Mouse (Mus musculus): ENCODE measurements at regions not wholly inside any gene's neighbourhood (a gene's known extent, or its start where the extent isn't known, plus 50 kb on each side); places are given as distances from the start of the nearest gene placed in this dataset.

GRCm38 (mm10) chr7:70575614-70576013 lies 209.1 kb upstream of the Nr2f2 start:
- no peak for DNase-seq (ENCODE audit: low spot score)

DNA sequence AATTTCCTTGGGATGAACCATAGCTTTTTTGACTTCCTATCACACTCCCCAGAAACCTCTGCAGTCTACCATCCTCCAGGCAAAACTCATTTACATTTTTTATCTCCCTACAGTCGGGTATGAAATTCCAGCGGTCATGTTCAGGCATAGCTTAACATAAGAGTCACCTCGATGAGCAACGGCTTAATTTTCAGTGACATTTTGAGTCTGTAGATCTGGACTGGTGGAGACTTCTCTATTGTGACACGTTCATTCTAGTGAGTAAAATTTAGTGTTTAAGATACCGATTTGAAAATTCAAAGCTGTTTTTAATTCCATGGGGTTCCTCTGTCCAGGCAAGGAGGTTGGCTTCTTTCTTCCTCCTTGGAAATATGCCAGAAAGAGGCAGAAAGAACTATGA lies 207.7 kb upstream of the Nr2f2 start:
- no peak for DNase-seq (ENCODE audit: low spot score)

- no peak for DNase-seq (ENCODE audit: low spot score)
Measured at GRCm38 (mm10) chr7:70565034-70565433, 198.5 kb upstream of the Nr2f2 start.

DNA sequence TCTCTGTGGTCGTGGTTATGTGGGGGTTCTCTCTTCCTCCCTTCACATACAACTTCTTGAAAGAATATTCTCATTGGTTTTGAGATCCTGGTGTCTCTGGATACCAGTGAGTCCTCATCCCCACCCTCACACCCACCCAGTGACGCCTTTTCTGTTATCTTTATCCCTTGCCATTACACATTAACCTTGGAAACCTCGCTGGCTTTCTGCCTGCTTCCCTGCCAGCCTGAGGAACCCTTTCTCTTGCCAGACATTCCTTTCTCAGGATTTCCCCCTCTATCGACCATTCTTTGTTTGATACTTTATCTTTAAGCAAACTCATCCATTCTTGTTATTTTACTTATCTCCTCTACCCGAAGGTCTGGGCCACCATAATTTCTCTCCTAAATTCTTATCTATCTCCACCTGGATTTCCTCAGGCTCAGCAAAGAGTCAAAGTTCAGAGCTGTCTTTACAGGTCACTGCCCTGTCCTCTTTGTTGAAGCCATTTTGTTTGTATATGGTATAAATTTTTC lies 182.5 kb upstream of the Nr2f2 start:
- DNase-seq (ENCODE audit: low spot score), result no peak

GRCm38 (mm10) chr7:70541881-70542665 lies 175.5 kb upstream of the Nr2f2 start:
- no peak for DNase-seq (ENCODE audit: low spot score)

DNA sequence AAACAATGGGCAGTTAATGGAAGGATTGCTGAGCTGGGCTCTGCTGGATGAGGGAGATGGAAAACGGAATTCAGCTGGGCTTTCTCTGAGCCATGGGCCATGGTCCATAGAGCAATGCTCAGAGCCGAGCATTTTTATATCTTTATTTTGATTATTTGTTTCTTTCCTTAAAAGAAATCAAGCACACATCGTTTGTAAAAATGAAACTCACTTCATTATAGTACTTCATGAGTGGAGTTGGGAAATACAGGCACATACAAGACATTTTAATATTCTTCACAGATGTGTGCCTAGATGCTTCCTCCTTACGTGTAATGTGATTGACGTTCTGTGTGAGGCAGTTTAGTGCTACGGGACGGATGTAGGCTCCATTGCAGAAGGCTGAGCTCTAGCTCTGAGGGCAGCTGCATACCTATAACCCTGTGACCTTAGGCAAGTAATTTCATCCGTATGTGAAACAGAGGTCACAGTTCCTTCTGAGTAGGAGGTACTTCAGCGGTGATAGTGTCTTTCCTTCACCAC lies 172.6 kb upstream of the Nr2f2 start:
- no peak for DNase-seq (ENCODE audit: low spot score)

DNA sequence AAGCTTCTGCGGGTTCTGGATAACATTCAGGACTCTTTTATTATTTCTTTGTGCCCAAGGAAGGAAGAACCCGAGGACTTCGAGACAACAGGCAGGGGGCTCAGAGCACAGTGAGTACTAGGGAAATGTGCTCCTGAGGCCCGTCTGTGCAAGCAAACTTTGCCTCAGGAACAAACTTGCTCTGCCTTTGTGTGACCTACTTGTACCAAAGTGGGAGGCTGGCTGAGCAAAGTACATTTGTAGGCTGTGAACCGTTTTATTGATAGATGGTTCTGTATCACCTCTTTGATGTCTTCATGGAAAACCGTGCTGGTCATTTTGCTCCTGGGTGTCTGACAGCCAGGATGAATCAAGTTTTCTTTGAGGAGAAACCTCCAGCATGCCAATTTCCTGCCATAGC lies 169.5 kb upstream of the Nr2f2 start:
- no peak for DNase-seq (ENCODE audit: low spot score)

GRCm38 (mm10) chr7:70533552-70533951 lies 167.0 kb upstream of the Nr2f2 start:
- no peak for DNase-seq (ENCODE audit: low spot score)

GRCm38 (mm10) chr7:70527921-70528320 lies 161.4 kb upstream of the Nr2f2 start:
- no peak for DNase-seq (ENCODE audit: low spot score)

DNA sequence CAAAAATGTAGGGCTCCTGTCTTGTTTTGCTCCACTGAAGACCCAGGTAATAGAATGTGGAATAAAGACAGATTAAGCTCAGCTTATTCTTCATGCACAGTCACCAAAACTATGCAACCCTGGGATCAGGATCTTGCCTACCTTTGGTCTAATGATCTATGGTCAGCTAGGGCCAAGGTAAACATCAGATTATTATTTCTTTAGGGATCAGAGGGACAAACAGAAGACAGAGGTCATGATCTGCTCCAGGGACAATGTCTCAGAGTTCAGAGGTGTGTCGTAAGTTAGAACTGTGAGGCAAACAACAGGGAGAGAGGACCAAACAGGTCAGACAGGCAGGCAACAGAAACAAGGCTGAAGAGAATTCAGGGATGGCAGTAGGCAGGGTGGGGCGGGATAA lies 158.8 kb upstream of the Nr2f2 start:
- DNase-seq (ENCODE audit: low spot score), result no peak

GRCm38 (mm10) chr7:70524744-70525143 lies 158.2 kb upstream of the Nr2f2 start:
- DNase-seq (ENCODE audit: low spot score), result no peak

DNA sequence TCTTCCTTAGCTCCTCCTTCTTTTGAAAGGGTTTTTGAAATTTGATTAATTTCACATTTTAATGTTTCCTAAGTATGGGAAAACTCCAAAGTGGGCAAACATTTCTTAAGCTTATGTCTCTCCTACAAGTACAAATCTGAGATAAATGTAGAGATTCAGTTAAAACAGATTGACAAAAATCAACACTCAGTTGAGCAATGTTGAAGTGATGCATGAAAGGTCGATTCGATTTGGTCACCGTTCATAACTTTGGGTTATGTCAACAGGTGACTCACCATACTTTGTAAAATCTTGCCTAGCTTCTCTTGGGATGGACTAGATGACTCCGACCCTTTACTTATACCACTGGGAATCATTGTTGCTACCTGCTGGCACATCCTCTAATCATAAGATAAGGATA lies 157.7 kb upstream of the Nr2f2 start:
- no peak for DNase-seq (ENCODE audit: low spot score)

DNA sequence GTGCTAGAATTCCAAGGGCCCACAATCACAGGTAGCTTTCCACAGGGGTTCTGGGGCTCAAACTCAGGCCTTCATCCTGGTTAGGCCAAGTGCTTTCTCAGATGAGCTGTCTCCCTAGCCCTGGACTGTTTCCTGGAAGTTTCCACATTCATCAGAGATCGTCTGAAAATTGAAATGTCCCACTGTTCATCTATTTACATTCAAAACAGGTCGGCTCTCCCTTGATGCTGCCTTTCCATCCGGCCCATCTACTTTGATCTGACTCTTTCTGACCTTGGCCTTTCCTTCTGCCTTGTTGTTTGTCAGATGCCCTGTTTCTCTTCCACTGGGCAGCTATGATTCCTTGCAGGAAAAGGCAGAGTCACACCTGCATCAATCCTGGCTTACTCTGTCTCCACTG lies 150.2 kb upstream of the Nr2f2 start:
- DNase-seq (ENCODE audit: low spot score), result no peak

- peak; percentile 25 for DNase-seq (ENCODE audit: low spot score)
Measured at GRCm38 (mm10) chr7:70515341-70515851, 148.9 kb upstream of the Nr2f2 start.

DNA sequence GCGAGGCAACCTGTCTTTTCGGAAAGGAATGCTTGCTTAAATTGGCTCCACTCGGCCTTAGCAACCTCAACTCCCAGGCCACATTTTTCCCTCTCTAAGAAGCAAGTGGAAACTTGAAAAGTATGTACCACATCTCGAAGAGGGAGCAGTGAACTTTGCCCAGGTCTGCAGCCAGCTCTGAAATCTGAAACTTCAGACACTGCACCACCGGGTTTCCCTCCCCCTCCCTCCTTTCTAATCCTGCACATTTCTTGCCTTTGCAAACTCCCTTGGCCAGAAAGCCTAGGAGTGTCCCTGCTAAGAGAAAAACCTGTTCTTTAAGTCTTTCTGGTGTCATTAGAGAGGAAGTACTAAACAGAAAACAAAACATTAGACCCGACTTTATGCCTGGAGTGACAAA lies 148.1 kb upstream of the Nr2f2 start:
- DNase-seq (ENCODE audit: low spot score), result no peak

DNA sequence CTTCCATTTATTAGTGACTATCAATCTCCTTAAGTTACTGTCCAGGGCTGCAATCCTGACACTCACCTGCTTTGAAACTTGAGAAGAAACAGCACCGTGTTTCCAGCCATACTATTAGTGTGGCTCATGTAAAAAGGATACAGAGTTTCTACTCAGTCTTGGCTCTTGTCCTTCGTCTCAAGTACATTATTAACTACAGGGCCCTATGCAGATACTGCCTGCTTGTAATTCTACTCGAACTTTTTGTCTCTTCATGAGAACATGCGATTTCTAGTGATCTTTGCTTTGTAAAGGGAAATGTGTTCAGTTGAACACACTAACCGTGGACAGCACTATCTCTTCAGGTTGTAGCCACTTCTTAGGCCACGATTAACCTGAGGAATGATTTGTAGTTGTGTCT lies 145.8 kb upstream of the Nr2f2 start:
- DNase-seq (ENCODE audit: low spot score), result no peak

GRCm38 (mm10) chr7:70505671-70506181 lies 139.2 kb upstream of the Nr2f2 start:
- DNase-seq (ENCODE audit: low spot score), result no peak

DNA sequence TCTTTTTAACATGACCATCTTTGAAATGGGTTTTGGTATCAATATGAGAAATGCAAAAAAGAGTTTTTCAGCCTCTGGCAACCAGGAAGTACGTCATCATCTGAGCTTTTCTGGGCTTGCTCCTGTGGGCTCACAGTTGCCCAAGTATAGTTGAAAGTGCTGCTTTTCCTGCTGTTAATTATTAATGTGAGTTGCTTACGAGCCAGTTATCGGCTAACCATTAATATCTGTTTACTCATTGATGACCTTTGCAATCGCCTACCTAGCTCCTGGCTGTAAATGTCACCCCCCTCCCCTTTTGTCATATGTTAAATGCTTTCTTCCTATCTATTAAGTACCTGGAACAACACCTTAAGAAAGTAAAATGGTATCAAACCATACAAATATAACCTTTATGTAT lies 135.3 kb upstream of the Nr2f2 start:
- DNase-seq (ENCODE audit: low spot score), result no peak

- DNase-seq (ENCODE audit: low spot score), result no peak
Measured at GRCm38 (mm10) chr7:70496541-70497154, 130.1 kb upstream of the Nr2f2 start.

- DNase-seq (ENCODE audit: low spot score), result no peak
Measured at GRCm38 (mm10) chr7:70484201-70484600, 117.7 kb upstream of the Nr2f2 start.

GRCm38 (mm10) chr7:70483536-70483935 lies 117.0 kb upstream of the Nr2f2 start:
- DNase-seq (ENCODE audit: low spot score), result no peak

GRCm38 (mm10) chr7:70481880-70482279 lies 115.3 kb upstream of the Nr2f2 start:
- no peak for DNase-seq (ENCODE audit: low spot score)

DNA sequence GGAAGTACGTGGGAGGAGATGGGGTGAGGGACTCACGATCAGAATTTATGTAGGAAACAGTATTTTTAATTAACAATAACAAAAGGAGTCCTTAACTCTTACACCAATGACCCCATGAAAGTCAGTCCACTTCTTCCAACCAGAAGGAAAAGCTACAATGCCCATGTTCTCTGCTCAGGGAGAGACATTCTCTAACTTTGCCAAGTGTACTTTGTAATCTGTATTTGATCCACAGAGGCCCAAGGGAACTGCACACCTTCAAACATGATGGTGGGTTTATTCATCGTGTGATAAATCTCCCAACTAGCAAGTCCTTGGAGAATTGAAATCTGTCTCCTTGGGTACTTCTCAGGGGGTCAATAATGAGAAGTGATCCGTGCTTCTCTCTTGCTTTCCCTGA lies 106.3 kb upstream of the Nr2f2 start:
- no peak for DNase-seq (ENCODE audit: low spot score)
